Mouse (Mus musculus) embryo, embryonic 10.5 days (tissue): ENCODE data around the gene Sec61b.
A peak's percentile ranks its signal among the peaks of the same experiment; 100 is the strongest.

Experiments
- DNase-seq: peaks from one replicate; pipeline ENCODE4 v3.0.0-alpha.2; 2015; ENCODE audit warnings: low spot score

The Sec61b gene

DNA sequence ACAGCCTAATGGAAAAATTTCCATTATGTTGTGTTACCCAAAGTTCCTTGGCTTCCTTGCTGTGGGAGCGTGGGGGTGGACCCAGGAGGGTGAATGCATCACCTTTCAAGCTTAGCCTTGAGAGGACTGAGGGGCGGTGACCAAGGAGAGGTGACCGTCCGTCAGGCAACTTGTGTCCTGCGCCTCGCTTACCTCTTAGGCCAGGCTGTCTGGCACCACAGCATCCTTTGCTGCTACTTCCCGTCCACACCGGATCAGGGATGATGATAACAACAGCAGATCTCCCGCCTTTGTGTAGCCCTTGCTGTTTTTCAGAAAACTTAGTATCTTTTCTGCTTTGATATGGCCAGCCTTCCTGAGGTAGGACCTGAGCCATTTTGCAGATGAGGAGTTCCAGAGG lies 6.1 kb downstream of the Sec61b start:
- DNase-seq: no peak

DNA sequence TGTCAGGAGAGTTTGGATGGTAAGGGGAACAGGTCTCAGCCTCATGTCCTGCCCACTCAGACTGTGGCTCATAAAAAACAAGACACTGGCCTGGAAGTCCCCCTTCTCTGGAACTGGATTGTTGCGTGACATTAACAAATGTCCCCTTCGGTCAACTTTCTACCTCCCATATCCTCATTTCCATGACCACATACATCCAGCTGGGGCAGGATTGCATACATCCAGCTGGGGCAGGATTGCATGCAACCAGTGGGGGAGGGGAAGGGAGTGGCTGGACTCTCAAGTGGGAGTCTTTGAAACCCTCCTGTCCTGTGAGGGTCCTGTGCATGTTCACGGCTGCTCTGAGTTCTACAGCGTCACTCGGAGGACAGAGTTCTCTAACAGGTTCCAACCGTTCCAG lies 16.8 kb downstream of the Sec61b start:
- DNase-seq: peak; percentile 12

DNA sequence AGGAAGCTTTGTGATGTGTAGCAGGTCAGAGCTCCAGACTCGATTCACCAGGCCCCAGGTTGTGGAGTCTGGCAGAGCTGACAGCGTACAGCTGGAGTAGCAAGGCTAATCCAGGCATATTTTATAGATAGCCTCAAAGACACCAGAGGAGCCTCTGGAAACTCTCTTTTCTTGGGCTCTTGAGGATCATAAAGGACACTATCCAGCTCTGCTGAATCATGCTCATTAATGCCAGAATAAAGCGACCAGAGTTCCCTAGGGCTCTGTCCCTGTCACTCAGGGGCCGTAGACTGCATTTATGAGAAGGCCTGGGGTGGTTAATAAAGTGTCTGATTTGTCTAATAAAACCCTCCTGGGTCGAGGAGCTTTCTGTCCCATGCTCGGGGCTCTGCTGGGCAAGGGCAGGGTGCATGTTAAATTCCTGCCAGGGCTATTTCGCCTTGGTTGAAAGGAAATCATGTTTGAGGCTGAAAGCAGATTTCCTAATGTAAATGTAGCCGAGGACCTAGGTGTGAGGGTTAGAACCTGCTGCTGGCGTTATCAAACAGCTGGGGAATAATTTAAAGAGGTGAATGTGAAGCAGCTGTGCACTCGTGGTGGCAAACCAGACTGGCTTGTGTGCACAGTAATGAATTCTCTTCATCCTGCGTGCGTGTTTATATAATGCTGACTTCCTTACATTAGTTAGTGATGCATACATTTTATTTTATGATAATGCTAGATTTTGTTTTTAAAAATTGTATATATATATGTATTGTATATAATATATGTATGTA lies 18.0 kb downstream of the Sec61b start:
- DNase-seq: no peak

DNA sequence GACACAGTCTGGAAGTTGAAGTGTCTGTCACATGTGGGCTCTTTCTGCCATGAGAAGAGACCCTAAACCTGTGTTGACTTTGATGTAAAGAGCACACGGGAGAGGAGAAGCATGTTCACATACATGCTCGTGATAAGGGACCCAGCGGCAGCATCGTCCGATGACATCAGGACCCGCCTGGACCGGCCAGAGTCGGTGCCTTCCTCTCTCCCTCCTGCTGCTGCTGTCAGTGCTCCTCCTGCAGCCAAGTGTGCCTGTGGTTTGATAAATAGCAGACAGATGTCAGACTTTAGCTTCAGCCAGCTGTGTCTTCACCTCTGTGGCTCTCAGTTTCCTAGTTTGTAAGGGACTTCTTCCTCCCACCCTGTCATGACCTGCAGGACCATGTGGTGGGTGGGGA lies 19.0 kb downstream of the Sec61b start:
- no peak for DNase-seq

DNA sequence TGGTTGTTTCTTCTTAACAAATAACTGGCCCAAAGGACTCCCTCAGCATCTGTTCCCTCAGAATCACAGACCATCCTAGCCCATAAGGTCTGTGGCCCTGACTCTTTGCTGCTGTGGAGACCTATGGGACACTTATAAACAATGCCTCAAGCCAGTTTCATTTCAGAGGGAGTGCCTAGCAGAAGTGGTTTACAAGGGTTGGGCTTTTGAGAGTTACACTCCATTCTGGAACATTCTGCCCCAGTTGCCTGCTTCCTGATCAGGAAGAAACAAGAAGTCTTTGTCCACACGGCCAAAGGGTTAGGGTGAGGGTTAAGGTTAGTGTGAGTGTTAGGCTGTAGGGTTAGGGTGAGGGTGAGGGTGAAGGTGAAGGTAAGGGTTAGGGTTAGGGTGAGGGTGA lies 19.7 kb downstream of the Sec61b start:
- no peak for DNase-seq

DNA sequence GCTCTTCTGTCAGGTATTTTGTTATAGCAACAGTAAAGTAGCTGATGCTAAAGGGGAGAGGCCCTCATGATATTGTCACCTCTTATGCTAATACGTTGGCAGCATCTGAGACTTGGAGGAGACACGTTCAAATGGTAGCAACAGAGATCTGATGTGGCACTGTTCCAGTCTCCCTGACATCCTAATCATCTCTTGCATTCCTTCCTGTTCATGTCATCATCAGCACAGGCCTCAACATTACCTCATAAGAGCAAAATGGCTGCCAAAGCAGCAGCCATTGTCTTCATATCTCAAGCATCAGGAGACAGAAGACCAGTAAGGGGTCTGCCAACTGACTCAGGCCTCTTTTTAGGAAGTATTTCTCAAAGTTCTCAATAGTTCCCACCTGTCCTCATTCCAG lies 20.2 kb downstream of the Sec61b start:
- DNase-seq: no peak

DNA sequence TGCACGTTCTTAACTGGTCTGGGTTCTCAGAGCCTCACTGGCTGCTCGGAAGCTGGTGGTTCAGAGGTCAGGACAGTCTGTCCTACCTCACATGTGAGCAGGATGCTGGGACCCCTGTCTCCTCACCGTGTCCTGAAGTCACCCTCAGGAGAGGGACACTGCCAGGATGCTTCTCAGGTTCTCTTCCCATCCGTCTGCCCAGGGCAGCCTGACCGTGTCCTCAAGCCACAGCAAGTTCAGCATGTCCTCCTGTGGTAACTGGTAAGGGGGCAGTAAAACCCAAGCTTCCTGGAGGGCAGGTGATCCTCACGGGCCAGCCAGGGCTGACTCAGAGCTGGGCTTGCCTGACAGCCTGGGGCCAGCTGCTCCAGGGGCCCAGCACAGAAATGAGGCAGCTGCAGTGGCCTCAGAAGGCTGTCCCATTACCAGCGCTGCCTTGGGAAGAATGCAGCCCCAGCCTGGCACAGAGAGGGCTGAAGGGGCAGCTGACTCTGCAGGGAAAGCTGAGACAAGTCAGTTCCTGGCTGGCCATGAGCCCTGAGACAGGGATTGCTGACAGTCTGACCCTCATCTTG lies 23.4 kb downstream of the Sec61b start:
- no peak for DNase-seq

DNA sequence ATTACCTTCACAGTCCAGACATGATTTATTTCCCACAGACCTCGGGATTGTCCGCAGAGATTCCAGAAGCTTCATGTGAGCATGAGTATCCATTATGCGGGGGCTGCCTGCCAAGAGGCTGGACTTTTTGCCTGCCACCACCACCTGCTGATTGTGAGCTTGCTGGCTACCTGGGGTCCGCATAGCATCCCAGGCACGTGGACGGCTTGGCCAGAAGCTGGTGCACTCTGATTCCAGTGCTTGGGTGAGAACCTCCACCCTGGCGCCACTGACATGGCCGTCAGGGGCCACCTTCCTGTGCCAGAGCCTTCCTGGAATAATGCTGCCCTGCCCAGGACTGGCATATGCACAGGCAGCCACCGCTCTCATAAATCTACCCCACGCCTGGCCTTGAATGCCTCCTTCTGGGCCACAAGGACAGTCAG lies 24.7 kb downstream of the Sec61b start:
- no peak for DNase-seq

DNA sequence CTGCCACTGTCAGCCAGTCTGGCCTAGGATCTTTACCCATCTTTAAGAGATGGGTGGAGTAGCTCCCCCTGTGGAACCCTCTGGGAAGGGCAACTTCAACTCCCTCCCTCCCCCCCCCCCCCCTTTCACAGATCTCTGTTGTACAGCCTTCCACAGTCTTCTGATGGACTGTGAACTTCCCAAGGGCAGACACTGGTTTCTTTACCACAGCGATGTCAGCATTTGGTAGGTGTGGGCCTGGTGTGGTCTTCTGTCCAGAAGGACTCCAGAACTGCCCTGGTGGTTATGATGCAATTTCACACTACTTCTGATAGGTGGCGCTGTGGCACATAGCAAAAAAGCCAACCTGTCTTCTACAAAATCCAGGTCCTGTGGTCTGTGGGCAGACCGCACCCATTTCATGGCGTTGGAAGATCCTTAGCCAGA lies 28.1 kb downstream of the Sec61b start:
- peak; percentile 83 for DNase-seq

DNA sequence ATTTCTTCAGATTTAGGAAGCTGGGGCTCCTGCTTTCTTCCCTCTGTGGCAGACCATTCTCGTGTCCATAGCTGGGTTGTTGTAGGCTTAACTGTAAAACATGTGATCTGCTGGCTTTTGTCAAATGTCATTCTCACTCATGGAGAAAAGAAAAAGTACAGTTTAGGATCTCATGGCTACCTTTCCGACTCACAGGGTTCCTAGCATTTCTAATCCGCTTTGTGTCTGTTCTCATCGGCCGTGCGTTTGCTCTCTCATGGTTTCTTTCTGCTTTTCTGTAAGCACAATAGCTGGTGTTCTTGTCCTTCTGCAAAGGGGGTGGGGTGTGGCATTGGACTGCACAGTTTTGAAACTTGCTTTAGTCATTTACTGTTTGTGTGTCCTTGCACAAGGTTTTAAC lies 28.6 kb downstream of the Sec61b start:
- peak; percentile 21 for DNase-seq

DNA sequence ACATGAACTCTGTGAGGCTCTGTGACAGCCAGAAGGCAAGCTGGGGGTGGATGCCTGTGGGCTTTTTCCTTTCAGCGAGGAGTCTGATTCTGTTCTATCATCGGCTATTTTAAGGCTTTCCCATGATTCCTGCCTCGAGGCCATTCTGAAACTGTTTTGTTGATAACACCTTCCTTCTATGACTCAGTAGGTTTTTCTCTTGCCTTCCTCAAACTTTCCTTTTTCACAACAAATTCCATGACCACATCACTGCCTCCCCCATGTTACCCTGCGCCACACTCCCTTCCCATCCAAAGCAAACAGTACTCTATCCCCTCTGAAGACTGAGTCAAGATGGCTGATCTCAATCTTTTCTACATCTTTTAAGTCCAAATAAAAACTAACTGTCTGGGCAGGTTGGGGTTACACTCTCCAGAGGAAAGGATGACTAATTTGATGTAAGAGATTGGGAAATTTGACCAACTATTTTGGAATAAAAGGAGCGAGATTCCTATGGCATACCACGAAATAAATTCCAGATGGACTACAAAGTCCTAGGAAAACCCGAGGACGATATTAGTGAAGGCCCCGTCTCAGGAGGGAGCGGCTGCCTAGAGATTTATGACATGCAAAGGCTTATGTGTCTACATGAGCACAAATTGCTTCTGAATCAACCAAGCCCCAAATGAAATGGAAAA lies 30.5 kb downstream of the Sec61b start:
- peak; percentile 15 for DNase-seq

DNA sequence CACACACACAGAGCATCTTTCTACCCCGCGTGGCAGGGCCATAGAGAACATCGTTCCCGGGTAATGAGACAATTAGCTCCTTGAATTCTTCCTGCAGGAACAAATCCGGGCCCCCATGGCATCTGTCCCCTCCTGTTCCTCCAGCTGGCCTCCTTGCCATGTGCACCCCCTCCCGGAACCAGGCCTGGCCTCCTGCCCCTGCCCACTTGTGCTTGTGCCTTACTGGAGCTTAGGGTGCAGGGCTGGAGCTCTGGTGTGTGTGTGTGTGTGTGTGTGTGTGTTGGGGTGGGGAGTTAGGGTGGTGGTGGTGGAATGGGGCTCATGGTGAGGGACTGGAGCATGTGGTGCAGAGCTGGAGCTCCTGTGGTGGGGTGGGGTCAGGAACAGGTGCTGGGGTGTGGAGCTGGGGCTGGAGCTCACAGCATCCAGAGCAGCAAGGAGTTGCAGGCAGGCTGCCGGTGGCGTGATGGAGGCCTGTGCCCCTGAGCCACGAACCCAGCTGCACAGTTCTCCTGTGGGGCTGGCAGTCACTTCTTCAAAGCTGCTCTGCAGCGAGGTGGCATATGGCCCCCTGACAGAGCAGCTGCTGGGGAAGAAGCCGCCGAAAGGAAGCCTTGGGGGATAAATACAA lies 44.2 kb downstream of the Sec61b start:
- DNase-seq: no peak

DNA sequence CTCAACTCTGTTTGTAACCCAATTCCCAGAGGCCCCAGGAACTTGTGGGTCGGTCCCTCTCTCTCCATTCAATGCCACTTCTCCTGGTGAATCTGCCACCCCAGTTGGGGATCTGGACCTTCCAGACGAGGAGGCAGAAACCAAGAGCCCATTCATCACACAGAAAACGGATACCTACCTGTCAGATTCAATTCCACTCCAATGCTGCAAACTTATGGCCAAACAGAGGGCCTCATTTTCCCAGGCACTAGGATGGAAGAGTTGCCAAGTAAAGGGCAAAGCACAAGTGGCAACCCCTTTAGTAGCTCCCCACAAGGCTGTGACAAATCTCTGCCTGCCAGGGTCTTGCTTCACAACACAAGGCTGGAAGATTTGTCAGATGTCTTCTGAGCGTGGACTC lies 45.6 kb downstream of the Sec61b start:
- no peak for DNase-seq

DNA sequence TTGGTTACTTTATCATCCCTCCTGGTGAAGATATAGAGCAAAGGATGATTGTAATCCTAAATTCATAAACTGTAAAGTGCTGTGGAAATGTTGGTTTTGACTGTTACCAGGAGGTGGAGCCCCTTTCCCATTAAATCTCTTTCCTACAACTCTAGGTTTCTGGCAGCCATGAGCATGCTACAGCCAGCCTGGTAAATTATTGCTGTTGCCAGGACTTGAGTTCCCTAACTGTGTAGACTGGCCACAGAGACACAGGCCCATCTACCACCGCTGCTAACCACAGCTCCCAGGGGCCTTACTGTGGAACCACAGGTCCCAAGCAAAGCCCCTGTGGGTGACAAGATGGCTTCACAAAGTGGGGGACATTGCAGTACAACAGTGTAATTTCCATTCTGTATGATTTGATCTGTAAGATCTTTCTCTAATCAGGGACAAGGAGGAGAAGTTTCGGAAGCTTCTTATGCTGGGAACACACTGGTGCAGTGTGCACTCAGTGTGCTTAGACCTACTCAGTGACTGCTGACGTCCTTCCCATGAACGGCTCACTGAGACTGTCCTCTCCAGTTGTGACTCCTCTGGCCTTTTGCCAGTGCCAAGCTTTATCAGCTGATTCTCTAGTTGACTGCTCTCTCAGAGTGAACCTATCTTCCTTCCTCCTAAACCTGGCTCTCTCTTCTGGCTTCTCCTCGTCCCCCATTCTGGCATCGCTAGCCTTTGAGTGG lies 47.6 kb downstream of the Sec61b start:
- peak; percentile 67 for DNase-seq

DNA sequence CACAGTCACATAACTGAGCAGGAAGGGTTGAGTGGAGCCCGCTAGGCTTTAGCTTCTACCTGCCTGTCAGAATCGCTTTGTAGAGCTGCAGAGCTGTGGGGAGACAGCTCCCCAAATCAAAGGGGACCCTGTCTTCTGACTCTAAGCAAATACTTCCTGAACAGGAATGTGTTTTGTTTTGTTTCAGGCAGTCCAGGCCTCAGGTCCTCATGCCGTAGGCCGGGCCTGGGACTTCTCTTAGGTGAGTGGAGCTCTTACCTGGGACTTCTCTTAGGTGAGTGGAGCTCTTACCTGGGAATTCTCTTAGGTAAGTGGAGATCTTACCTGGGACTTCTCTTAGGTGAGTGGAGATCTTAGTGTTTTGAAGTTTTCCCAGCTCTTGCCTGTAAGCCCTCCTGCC lies 55.4 kb downstream of the Sec61b start:
- no peak for DNase-seq
